Mouse (Mus musculus) C2C12 (cell line): ENCODE results near the gene Slc25a4. TPM values are rescaled to one million over a fixed set of nuclear protein-coding genes. Genes with fewer than 3 reads are reported as not detected.

Experiments
- H3K27me3 ChIP-seq: one replicate; pipeline ENCODE4 v1.6.1; 2011; ENCODE audit not compliant: control insufficient read depth, insufficient read depth, insufficient read length
- H3K36me3 ChIP-seq: one replicate; pipeline ENCODE4 v1.6.1; 2011; ENCODE audit not compliant: control insufficient read depth, insufficient read depth
- H3K4me3 ChIP-seq: one replicate; pipeline ENCODE4 v1.5.1; 2011; ENCODE audit warnings: mild to moderate bottlenecking, control low read depth; ENCODE audit not compliant: poor library complexity, insufficient read depth, severe bottlenecking
- H3K79me2 ChIP-seq: one replicate; pipeline ENCODE4 v1.6.1; 2011; ENCODE audit not compliant: control insufficient read depth, insufficient read depth
- H3K79me3 ChIP-seq: one replicate; pipeline ENCODE4 v1.6.1; 2011; ENCODE audit warnings: low read depth, control low read depth
- H3ac ChIP-seq: one replicate; pipeline ENCODE3; 2011; ENCODE audit warnings: low read depth; ENCODE audit not compliant: control insufficient read depth, insufficient read length
- CEBPB ChIP-seq: IDR thresholded peaks from one replicate; pipeline ENCODE4 v1.6.1; 2011; ENCODE audit warnings: low read depth, mild to moderate bottlenecking, control low read depth, moderate library complexity
- CTCF ChIP-seq: IDR thresholded peaks from one replicate; pipeline ENCODE4 v1.5.1; 2011; ENCODE audit not compliant: control insufficient read depth, insufficient read depth, insufficient read length
- FOSL1 ChIP-seq: IDR thresholded peaks from one replicate; pipeline ENCODE4 v1.8.0; 2011; ENCODE audit warnings: mild to moderate bottlenecking, low read length; ENCODE audit not compliant: poor library complexity, insufficient read depth, severe bottlenecking
- MAX ChIP-seq: IDR thresholded peaks from one replicate; pipeline ENCODE4 v1.6.1; 2011; ENCODE audit warnings: mild to moderate bottlenecking, control low read depth
- MYOD1 ChIP-seq: IDR thresholded peaks from one replicate; pipeline ENCODE4 v1.6.1; 2011; ENCODE audit warnings: low read depth; ENCODE audit not compliant: control insufficient read depth, insufficient read length
- MYOG ChIP-seq: IDR thresholded peaks from one replicate; pipeline ENCODE4 v1.6.1; 2011; ENCODE audit not compliant: control insufficient read depth, insufficient read length; ENCODE audit errors: extremely low read depth
- USF1 ChIP-seq: IDR thresholded peaks from one replicate; pipeline ENCODE4 v1.6.1; 2011; ENCODE audit warnings: low read depth, mild to moderate bottlenecking, control low read depth, moderate library complexity
- polyA plus RNA-seq: library from polyadenylated mRNA; unstranded; fragments of >200 nt; fragmentation: generic; extraction: Trizol; gene quantifications from one replicate; pipeline ENCODE4 v1.2.1, GENCODE M21; 2012; ENCODE audit warnings: missing spikeins

Gene Slc25a4
- polyA plus RNA-seq, 1 experiment: 487 TPM

GRCm38 (mm10) chr8:46204301-46204700 lies 6.8 kb downstream of the Slc25a4 start:
- peaks cover 60% of the 10 kb centered on the region for H3K36me3 ChIP-seq
- no peak overlapping the region for H3K4me3 ChIP-seq
- H3K79me3 ChIP-seq: peaks cover 16% of the 10 kb centered on the region
- H3ac ChIP-seq: no peak overlapping the region
- H3K79me2 ChIP-seq: peaks cover 21% of the 10 kb centered on the region
- TF ChIP-seq FOSL1 (no peak), USF1 (no peak), MYOD1 (no peak), MAX (no peak), CTCF (no peak), CEBPB (no peak), MYOG (no peak)
- no peaks in the 10 kb centered on the region for H3K27me3 ChIP-seq

- Histone ChIP-seq H3K4me3 (no peak overlapping the region), H3K27me3 (no peaks in the 10 kb centered on the region), H3K79me2 (peaks cover 1% of the 10 kb centered on the region), H3K36me3 (peaks cover 41% of the 10 kb centered on the region), H3K79me3 (peaks cover 2% of the 10 kb centered on the region), H3ac (no peak overlapping the region)
- TF ChIP-seq CEBPB: no peak
- TF ChIP-seq USF1: no peak
- no peak for TF ChIP-seq MYOD1
- TF ChIP-seq MAX: no peak
- TF ChIP-seq CTCF: no peak
- no peak for TF ChIP-seq FOSL1
- TF ChIP-seq MYOG: no peak
These were observed 8.7 kb downstream of the Slc25a4 start for GRCm38 (mm10) chr8:46202350-46202749.

GRCm38 (mm10) chr8:46197673-46198072 lies 13.4 kb downstream of the Slc25a4 start:
- H3ac ChIP-seq: no peak overlapping the region
- no peaks in the 10 kb centered on the region for H3K79me2 ChIP-seq
- no peak for TF ChIP-seq MYOG
- TF ChIP-seq CEBPB: no peak
- H3K4me3 ChIP-seq: no peak overlapping the region
- H3K79me3 ChIP-seq: no peaks in the 10 kb centered on the region
- no peaks in the 10 kb centered on the region for H3K27me3 ChIP-seq
- peaks cover 6% of the 10 kb centered on the region for H3K36me3 ChIP-seq

DNA sequence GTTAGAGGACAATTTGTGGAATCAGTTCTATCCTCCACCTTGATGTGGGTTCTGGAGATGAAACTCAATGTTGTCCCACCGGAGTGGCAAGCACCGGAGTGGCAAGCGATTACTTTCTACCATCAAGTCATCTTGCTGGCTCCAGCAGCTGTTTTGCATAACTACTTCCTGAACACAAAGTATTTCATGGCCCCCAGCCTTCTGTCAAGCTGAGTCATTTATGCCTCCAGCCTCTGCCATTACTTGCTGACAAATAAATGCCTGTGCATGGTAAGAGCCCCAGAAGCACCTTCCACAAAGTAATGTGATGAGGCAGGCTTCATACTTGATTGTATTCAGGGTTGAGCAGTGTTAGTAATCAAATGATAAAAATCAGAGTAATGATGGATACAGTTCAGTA lies 14.2 kb downstream of the Slc25a4 start:
- TF ChIP-seq MYOD1: no peak
- no peaks in the 10 kb centered on the region for H3K79me2 ChIP-seq
- peaks cover 9% of the 10 kb centered on the region for H3K36me3 ChIP-seq
- H3K4me3 ChIP-seq: no peak overlapping the region
- no peak overlapping the region for H3ac ChIP-seq
- no peaks in the 10 kb centered on the region for H3K27me3 ChIP-seq
- no peaks in the 10 kb centered on the region for H3K79me3 ChIP-seq

- Histone ChIP-seq H3K4me3 (no peak overlapping the region), H3ac (no peak overlapping the region), H3K36me3 (peaks cover 12% of the 10 kb centered on the region), H3K27me3 (no peaks in the 10 kb centered on the region), H3K79me3 (no peaks in the 10 kb centered on the region), H3K79me2 (no peaks in the 10 kb centered on the region)
- TF ChIP-seq MYOG (no peak), MAX (no peak), USF1 (no peak), FOSL1 (no peak), MYOD1 (no peak), CTCF (no peak), CEBPB (no peak)
These were observed 18.0 kb downstream of the Slc25a4 start for GRCm38 (mm10) chr8:46193100-46193499.

DNA sequence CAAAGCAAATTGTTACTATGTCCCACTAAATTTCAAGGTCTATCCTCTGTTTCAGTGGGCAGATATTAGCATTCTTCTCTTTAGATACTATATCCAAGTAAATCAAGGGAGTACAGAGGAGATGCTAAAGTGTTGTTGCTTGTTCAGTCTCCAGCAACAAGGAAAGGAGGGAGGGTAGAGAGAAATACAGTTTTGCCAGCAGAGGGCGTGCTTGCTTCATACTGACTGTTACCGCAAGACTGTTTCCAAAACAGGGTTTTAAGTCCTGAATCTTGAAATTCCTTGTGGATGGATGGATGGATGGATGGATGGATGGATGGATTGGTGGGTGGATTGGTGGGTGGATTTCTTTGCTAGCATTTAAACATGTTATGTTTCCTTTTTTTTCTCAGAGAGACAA lies 25.7 kb downstream of the Slc25a4 start:
- Histone ChIP-seq H3ac (no peak overlapping the region), H3K79me3 (no peaks in the 10 kb centered on the region), H3K27me3 (no peaks in the 10 kb centered on the region), H3K36me3 (peaks cover 5% of the 10 kb centered on the region), H3K4me3 (no peak overlapping the region), H3K79me2 (no peaks in the 10 kb centered on the region)
- TF ChIP-seq CTCF (peak; percentile 58), MYOD1 (no peak)
